Mouse (Mus musculus) thymus, adult 2 months (tissue): ENCODE data around the gene Zfp296.

ENCODE experiments used
- CTCF ChIP-seq: fragments of 200-500 bp; IDR thresholded peaks from 2 replicates; pipeline ENCODE4 v1.5.1; 2012; ENCODE audit warnings: mild to moderate bottlenecking, control low read depth, low read length, moderate library complexity, borderline replicate concordance; ENCODE audit not compliant: control insufficient read depth, poor library complexity, insufficient read depth; ENCODE audit errors: extremely low read depth
- POLR2A ChIP-seq: fragments of 200-500 bp; IDR thresholded peaks from 2 replicates; pipeline ENCODE4 v1.6.1; 2012; ENCODE audit warnings: mild to moderate bottlenecking, low read length, control low read depth, moderate library complexity; ENCODE audit not compliant: control insufficient read depth, poor library complexity, insufficient read depth; ENCODE audit errors: extremely low read depth

GRCm38 (mm10) chr7:19564455-19564854 is 12.6 kb upstream of the Zfp296 start:
- TF ChIP-seq CTCF, result no peak
- no peak for TF ChIP-seq POLR2A
